Mouse (Mus musculus) olfactory bulb, adult 2 months (tissue): Measurements from ENCODE around the gene Tcea3.

Experiments used
- CTCF ChIP-seq: fragments of 200-500 bp; IDR thresholded peaks from 2 replicates; pipeline ENCODE4 v1.5.1; 2012; ENCODE audit warnings: low read depth, mild to moderate bottlenecking, low read length, moderate library complexity; ENCODE audit not compliant: insufficient read depth
- POLR2A ChIP-seq: fragments of 200-500 bp; IDR thresholded peaks from 2 replicates; pipeline ENCODE4 v1.6.1; 2012; ENCODE audit warnings: mild to moderate bottlenecking, low read depth, low read length, moderate library complexity; ENCODE audit not compliant: insufficient read depth

DNA sequence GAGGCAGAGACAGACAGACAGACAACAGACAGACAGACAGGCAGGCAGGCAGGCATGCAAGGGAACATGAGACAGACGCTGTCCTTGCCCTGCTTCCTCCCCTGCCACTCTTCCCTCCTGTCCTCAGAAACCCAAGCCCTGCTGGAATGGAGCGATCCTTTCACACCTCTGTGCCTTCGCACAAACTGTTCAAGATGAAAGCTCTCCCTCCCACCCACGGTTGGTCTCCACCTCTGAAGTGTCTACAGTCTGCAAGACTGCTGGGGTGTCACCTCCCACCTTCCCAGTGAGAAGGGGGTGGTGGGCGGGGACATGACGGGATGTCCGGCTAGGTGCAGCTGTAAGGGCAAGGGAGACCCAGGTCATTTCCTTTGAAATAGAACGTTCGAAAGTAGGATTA, 34.1 kb downstream of the Tcea3 start:
- TF ChIP-seq CTCF (no peak), POLR2A (no peak)
